Mouse (Mus musculus) limb, embryonic 15.5 days (tissue): ENCODE measurements at regions not wholly inside any gene's neighbourhood (a gene's known extent, or its start where the extent isn't known, plus 50 kb on each side); places are given as distances from the start of the nearest gene placed in this dataset.

Experiments
- ATAC-seq: fragments of 200-750 bp; cut with Nextera tagmentation; 2 replicates; pipeline ENCODE4 v1.8.0; 2017; ENCODE audit warnings: low read depth, moderate TSS enrichment; ENCODE audit not compliant: insufficient number of reproducible peaks, low FRiP score, low TSS enrichment
- H3K27ac ChIP-seq: fragments of 300-500 bp; sonication (generic); 2 replicates; pipeline ENCODE4 v1.5.1; 2015; ENCODE audit warnings: moderate library complexity, mild to moderate bottlenecking, inconsistent platforms
- H3K27me3 ChIP-seq: fragments of 300-500 bp; sonication (generic); 2 replicates; pipeline ENCODE4 v1.6.1; 2015; ENCODE audit warnings: inconsistent platforms
- H3K36me3 ChIP-seq: fragments of 300-500 bp; sonication (generic); 2 replicates; pipeline ENCODE4 v1.6.1; 2015; ENCODE audit warnings: inconsistent platforms
- H3K4me1 ChIP-seq: fragments of 300-500 bp; sonication (generic); 2 replicates; pipeline ENCODE4 v1.6.1; 2015; ENCODE audit warnings: inconsistent platforms
- H3K4me2 ChIP-seq: fragments of 300-500 bp; sonication (generic); 2 replicates; pipeline ENCODE4 v1.6.1; 2015; ENCODE audit warnings: mild to moderate bottlenecking, inconsistent platforms
- H3K4me3 ChIP-seq: fragments of 300-500 bp; sonication (generic); 2 replicates; pipeline ENCODE4 v1.5.1; 2015; ENCODE audit warnings: mild to moderate bottlenecking, inconsistent platforms
- H3K9ac ChIP-seq: fragments of 300-500 bp; sonication (generic); 2 replicates; pipeline ENCODE4 v1.6.1; 2015; ENCODE audit warnings: inconsistent platforms
- H3K9me3 ChIP-seq: fragments of 300-500 bp; sonication (generic); 2 replicates; pipeline ENCODE4 v1.6.1; 2016; ENCODE audit warnings: inconsistent platforms
- WGBS: fragments of 180-500 bp; shearing (Covaris S2); methylation state at CpG from one replicate; pipeline ENCODE4 v1.1.7; 2015; 5-methylcytosine and 5-hydroxymethylcytosine counted together

GRCm38 (mm10) chr7:124455659-124456058, 473.0 kb downstream of the Hs3st4 start:
- H3K27me3 ChIP-seq = no peaks in the 10 kb centered on the region
- 70% methylated on average over 3 of the region's 3 CpGs for WGBS
- no peaks in the 10 kb centered on the region for H3K36me3 ChIP-seq
- no peak overlapping the region for H3K9ac ChIP-seq
- H3K4me3 ChIP-seq = no peak overlapping the region
- H3K9me3 ChIP-seq = no peaks in the 10 kb centered on the region
- no peaks in the 10 kb centered on the region for H3K4me1 ChIP-seq
- H3K4me2 ChIP-seq = no peak overlapping the region
- no peak overlapping the region for H3K27ac ChIP-seq
- no peak for ATAC-seq

DNA sequence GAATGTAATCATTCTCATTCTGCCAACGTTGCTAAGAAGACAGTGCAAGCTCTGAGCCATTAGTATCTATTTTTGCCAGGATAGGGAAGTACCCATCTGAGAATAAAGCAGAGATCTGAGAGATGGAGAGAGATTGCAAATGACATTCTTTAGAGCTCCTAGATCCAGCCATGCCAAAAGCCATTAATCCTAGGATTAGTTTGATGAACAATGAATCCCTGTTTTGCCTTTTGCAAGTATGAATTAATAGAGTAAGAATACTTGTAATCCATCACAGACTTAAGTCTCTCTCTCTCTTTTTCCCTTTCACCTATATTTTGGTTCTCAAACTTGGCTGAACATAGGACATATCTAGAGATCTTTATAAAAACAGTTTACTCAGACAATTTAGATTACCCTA, 504.7 kb downstream of the Hs3st4 start:
- Histone ChIP-seq H3K4me2 (no peak overlapping the region), H3K9ac (no peak overlapping the region), H3K36me3 (no peaks in the 10 kb centered on the region), H3K27me3 (no peaks in the 10 kb centered on the region), H3K4me1 (no peaks in the 10 kb centered on the region), H3K4me3 (no peak overlapping the region), H3K27ac (no peak overlapping the region), H3K9me3 (no peaks in the 10 kb centered on the region)
- no peak for ATAC-seq
- whole genome bisulfite sequencing = 60% methylated on average over 1 of the region's 1 CpGs

DNA sequence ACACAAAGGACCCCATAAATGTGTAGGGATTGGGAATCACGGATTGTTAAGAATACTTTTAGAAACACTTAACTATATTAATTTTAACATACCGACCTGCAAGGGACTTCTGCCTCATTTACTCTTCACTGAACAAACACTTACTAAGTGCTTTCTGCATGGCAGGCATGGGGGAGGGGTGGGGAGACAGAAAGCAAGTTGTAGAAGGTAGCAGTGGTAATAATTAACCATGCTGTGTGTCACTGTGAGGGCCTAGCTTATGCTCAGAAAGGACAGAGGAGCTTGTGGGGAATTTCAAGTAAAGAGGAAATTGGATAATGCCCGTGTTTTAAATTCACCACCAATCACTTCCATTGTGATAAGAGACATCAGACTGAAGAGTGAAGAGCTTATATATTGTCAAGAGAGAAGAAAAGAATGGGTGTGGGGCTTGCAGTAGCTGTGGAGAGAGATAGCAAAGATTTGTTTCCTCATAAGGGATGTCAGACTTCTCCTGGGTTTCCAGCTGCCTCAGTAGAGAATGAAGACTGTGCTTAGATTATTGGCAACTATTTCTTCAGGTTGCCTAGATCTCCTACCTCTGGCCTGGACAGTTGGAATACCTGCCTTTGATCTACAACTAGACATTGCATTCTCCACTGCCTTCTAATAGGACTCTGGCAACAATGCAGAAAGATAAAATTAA, 508.6 kb downstream of the Hs3st4 start:
- WGBS = 71% methylated on average over 3 of the region's 3 CpGs
- Histone ChIP-seq H3K27me3 (no peaks in the 10 kb centered on the region), H3K36me3 (no peaks in the 10 kb centered on the region), H3K4me2 (no peak overlapping the region), H3K27ac (no peak overlapping the region), H3K4me3 (no peak overlapping the region), H3K9me3 (no peaks in the 10 kb centered on the region), H3K4me1 (no peaks in the 10 kb centered on the region), H3K9ac (no peak overlapping the region)
- ATAC-seq = no peak

DNA sequence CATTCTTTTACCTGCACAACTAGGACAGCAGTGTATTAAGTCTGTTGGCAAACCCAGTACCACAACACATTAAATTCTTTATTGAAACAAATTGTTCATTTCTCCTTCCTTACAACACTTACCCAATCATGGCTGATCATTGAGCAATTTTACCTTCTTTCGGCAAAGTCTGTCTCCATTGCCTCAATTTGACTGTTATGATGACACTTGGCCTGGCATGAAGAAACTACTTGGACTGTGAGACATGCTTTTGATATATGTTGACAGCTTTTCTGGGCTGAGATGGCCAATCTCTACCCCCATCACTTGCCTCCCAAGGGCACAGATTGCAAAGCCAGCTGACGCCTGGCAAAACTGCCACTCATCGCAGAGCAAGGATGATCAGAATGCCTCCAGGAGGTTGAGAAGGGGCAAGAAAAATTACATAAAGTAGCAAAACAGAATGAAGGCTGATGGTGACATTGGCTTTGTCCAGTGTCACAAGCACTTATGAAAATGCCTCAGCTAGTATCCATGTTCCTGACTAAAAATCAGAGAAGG, 509.3 kb downstream of the Hs3st4 start:
- Histone ChIP-seq H3K27ac (no peak overlapping the region), H3K4me2 (no peak overlapping the region), H3K9me3 (no peaks in the 10 kb centered on the region), H3K9ac (no peak overlapping the region), H3K4me1 (no peaks in the 10 kb centered on the region), H3K4me3 (no peak overlapping the region), H3K36me3 (no peaks in the 10 kb centered on the region), H3K27me3 (no peaks in the 10 kb centered on the region)
- WGBS = 87% methylated on average over 3 of the region's 3 CpGs
- ATAC-seq = no peak

DNA sequence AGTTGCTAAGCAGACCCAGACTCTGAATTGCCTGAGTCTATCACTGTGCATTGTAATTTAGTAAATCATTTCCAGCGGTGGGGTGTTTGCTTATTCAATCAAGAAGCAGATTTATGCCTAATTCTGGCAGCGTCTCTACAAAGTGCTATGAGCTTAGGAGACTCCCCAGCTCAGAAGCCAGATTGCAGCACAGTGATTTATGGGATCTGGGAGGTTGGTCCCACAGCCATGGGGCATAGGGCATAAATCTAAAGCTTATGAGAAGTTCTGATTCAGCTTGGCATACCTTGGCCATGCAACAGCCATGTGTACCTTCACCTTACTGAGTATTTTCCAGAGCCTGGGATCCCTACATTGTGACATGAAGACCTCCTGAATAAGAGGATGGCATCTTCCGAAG, 518.0 kb downstream of the Hs3st4 start:
- Histone ChIP-seq H3K4me3 (no peak overlapping the region), H3K9ac (no peak overlapping the region), H3K27me3 (no peaks in the 10 kb centered on the region), H3K4me1 (no peaks in the 10 kb centered on the region), H3K36me3 (no peaks in the 10 kb centered on the region), H3K9me3 (no peaks in the 10 kb centered on the region), H3K27ac (no peak overlapping the region), H3K4me2 (no peak overlapping the region)
- ATAC-seq = no peak
- WGBS = 56% methylated on average over 3 of the region's 3 CpGs

DNA sequence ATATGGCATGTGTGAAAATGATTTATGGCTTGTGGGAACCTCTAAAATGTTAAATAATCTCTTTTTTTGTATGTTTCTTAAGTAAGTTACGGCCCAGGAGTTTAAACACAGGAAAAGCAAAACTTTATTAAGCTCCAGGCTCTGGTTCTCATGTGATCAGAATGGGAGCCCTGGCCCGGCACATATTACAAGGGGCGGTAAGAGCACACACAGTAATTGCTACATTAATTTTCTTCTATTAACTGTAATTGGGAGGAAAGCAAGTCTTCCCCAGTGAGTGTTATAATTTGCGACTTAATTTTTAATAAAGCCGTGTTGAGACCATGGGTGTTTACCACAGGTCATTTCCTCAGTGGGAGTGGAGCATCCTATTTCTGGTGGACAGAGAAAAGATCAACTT, 520.1 kb downstream of the Hs3st4 start:
- H3K9ac ChIP-seq = no peak overlapping the region
- no peaks in the 10 kb centered on the region for H3K27me3 ChIP-seq
- H3K9me3 ChIP-seq = no peaks in the 10 kb centered on the region
- ATAC-seq = no peak
- H3K27ac ChIP-seq = no peak overlapping the region
- H3K36me3 ChIP-seq = no peaks in the 10 kb centered on the region
- no peak overlapping the region for H3K4me3 ChIP-seq
- no peaks in the 10 kb centered on the region for H3K4me1 ChIP-seq
- no peak overlapping the region for H3K4me2 ChIP-seq
- WGBS = 53% methylated on average over 5 of the region's 5 CpGs

DNA sequence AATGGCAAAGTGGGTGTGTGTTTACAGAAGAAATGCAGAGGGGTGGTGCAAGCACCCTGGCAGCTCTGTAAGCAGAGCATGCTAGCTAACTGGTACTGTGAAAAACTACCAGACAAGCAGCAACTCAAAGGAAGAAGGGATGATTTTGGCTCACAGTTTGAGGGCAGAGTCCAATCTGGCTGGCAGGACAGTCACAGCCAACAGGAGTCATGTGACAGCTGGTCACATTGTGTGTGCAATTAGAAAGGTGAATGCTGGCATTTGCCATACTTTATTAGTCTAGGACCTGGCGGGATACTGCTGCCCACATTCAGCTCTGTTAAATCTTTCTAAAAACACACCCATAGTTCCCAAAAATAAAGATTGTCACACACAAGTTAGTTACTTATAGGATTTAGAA, 566.4 kb downstream of the Hs3st4 start:
- WGBS = 56% methylated on average over 1 of the region's 1 CpGs
- H3K4me1 ChIP-seq = no peaks in the 10 kb centered on the region
- no peak for ATAC-seq
- H3K4me3 ChIP-seq = no peak overlapping the region
- no peaks in the 10 kb centered on the region for H3K9me3 ChIP-seq
- no peak overlapping the region for H3K4me2 ChIP-seq
- no peak overlapping the region for H3K27ac ChIP-seq
- no peak overlapping the region for H3K9ac ChIP-seq
- H3K27me3 ChIP-seq = no peaks in the 10 kb centered on the region
- H3K36me3 ChIP-seq = no peaks in the 10 kb centered on the region

- H3K4me2 ChIP-seq = no peak overlapping the region
- H3K36me3 ChIP-seq = no peaks in the 10 kb centered on the region
- H3K9ac ChIP-seq = no peak overlapping the region
- no peaks in the 10 kb centered on the region for H3K9me3 ChIP-seq
- no peak overlapping the region for H3K27ac ChIP-seq
- H3K27me3 ChIP-seq = no peaks in the 10 kb centered on the region
- no peaks in the 10 kb centered on the region for H3K4me1 ChIP-seq
- H3K4me3 ChIP-seq = no peak overlapping the region
- no peak for ATAC-seq
Measured at GRCm38 (mm10) chr7:124557213-124557612, 574.5 kb downstream of the Hs3st4 start.

DNA sequence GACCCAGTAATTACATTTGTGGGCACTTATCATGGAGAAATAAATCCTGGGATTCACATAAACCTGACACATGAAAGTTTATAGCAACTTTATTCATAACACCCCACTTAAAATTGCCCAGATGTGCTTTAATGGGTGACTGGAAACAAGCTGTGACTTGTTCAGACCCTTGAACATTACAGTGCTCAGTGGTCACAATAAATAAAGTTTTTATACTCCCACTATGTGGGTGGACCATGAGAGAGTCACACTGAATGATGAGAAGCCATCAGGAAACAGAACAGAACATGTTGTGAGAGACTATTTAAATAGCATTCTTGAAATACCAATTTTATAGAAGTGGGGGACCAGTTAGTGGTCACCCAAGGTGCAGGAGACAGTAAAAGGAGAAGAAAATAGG, 588.1 kb downstream of the Hs3st4 start:
- no peak overlapping the region for H3K27ac ChIP-seq
- no peak overlapping the region for H3K4me3 ChIP-seq
- H3K36me3 ChIP-seq = no peaks in the 10 kb centered on the region
- no peak overlapping the region for H3K4me2 ChIP-seq
- H3K9ac ChIP-seq = no peak overlapping the region
- H3K4me1 ChIP-seq = 0 out of 2 replicates have a peak, but pooled peaks cover 3% of the 10 kb centered on the region
- no peaks in the 10 kb centered on the region for H3K9me3 ChIP-seq
- no peaks in the 10 kb centered on the region for H3K27me3 ChIP-seq
- ATAC-seq = no peak

DNA sequence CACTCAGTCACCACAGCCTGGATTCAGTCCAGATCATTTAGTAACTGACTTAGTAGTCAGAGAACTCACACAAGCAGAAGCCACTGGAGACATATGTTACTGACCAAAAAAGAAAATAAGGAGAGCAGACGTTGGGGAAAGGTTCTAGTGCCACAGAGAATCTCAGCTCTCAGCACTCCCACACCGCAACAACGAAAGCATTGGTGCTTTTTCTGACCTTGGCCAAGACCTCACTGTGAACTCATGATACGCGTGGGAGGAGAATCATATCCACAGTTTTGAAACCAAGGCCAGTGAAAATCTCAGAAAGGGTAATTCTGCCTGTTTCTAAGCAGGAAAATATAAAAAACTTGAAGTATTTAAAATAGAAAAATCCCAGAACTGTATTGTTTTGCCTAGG, 591.0 kb downstream of the Hs3st4 start:
- ATAC-seq = no peak
- no peak overlapping the region for H3K4me2 ChIP-seq
- no peaks in the 10 kb centered on the region for H3K27me3 ChIP-seq
- no peak overlapping the region for H3K27ac ChIP-seq
- H3K9me3 ChIP-seq = no peaks in the 10 kb centered on the region
- H3K9ac ChIP-seq = no peak overlapping the region
- no peak overlapping the region for H3K4me3 ChIP-seq
- 0 out of 2 replicates have a peak, but pooled peaks cover 3% of the 10 kb centered on the region for H3K4me1 ChIP-seq
- WGBS = 77% methylated on average over 5 of the region's 5 CpGs
- H3K36me3 ChIP-seq = no peaks in the 10 kb centered on the region

- WGBS = 77% methylated on average over 2 of the region's 2 CpGs
- ATAC-seq = no peak
- no peaks in the 10 kb centered on the region for H3K9me3 ChIP-seq
- H3K27me3 ChIP-seq = no peaks in the 10 kb centered on the region
- no peak overlapping the region for H3K4me3 ChIP-seq
- no peaks in the 10 kb centered on the region for H3K36me3 ChIP-seq
- no peaks in the 10 kb centered on the region for H3K4me1 ChIP-seq
- H3K4me2 ChIP-seq = no peak overlapping the region
- no peak overlapping the region for H3K27ac ChIP-seq
- H3K9ac ChIP-seq = no peak overlapping the region
Measured at GRCm38 (mm10) chr7:124581342-124581741, 598.7 kb downstream of the Hs3st4 start.

GRCm38 (mm10) chr7:124585296-124585695, 602.6 kb downstream of the Hs3st4 start:
- Histone ChIP-seq H3K27ac (no peak overlapping the region), H3K4me1 (no peaks in the 10 kb centered on the region), H3K4me2 (no peak overlapping the region), H3K9me3 (no peaks in the 10 kb centered on the region), H3K36me3 (no peaks in the 10 kb centered on the region), H3K9ac (no peak overlapping the region), H3K4me3 (no peak overlapping the region), H3K27me3 (no peaks in the 10 kb centered on the region)
- no peak for ATAC-seq
- WGBS = 68% methylated on average over 1 of the region's 1 CpGs

GRCm38 (mm10) chr7:124591369-124591768, 608.7 kb downstream of the Hs3st4 start:
- ATAC-seq = no peak
- H3K9ac ChIP-seq = no peak overlapping the region
- H3K9me3 ChIP-seq = no peaks in the 10 kb centered on the region
- no peaks in the 10 kb centered on the region for H3K36me3 ChIP-seq
- no peak overlapping the region for H3K4me3 ChIP-seq
- H3K27me3 ChIP-seq = no peaks in the 10 kb centered on the region
- no peak overlapping the region for H3K27ac ChIP-seq
- H3K4me2 ChIP-seq = no peak overlapping the region
- no peaks in the 10 kb centered on the region for H3K4me1 ChIP-seq
